Mouse (Mus musculus) heart, embryonic 14.5 days (tissue): ENCODE measurements around the gene Sgo1. TPM values are rescaled to one million over a fixed set of nuclear protein-coding genes. Genes with fewer than 3 reads are reported as not detected.

ENCODE experiments used
- ATAC-seq: fragments of 200-750 bp; cut with Nextera tagmentation; 2 replicates; pipeline ENCODE4 v1.8.0; 2017; ENCODE audit warnings: low read depth, moderate TSS enrichment; ENCODE audit not compliant: insufficient number of reproducible peaks, insufficient read depth, low FRiP score
- H3K27ac ChIP-seq, 2 experiments: fragments of 200-500 bp in 1 of 2; fragments of 300-500 bp in 1 of 2; sonication (generic) in 1 of 2; replicated peaks in 1 of 2; 2 replicates each; pipeline ENCODE4 v1.5.1; 2012 to 2014; ENCODE audit warnings: low read depth in 2 of 2, low read length in 2 of 2, control low read depth in 1 of 2, mild to moderate bottlenecking in 1 of 2, mixed read lengths in 1 of 2; ENCODE audit not compliant: control insufficient read depth in 1 of 2, insufficient read depth in 1 of 2
- H3K27me3 ChIP-seq: fragments of 300-500 bp; sonication (generic); 2 replicates; pipeline ENCODE4 v1.6.1; 2014; ENCODE audit warnings: mild to moderate bottlenecking, low read length, control low read depth; ENCODE audit not compliant: control insufficient read depth, insufficient read depth
- H3K36me3 ChIP-seq: fragments of 300-500 bp; sonication (generic); 2 replicates; pipeline ENCODE4 v1.6.1; 2014; ENCODE audit warnings: mild to moderate bottlenecking, control low read depth, low read length, mixed read lengths; ENCODE audit not compliant: control insufficient read depth, insufficient read depth
- H3K4me1 ChIP-seq, 2 experiments: fragments of 200-500 bp in 1 of 2; fragments of 300-500 bp in 1 of 2; sonication (generic) in 1 of 2; 2 replicates each; pipeline ENCODE4 v1.6.1; 2012 to 2014; ENCODE audit warnings: low read length in 2 of 2, control low read depth in 1 of 2, mixed read lengths in 1 of 2; ENCODE audit not compliant: control insufficient read depth in 2 of 2, insufficient read depth in 2 of 2
- H3K4me2 ChIP-seq: fragments of 300-500 bp; sonication (generic); 2 replicates; pipeline ENCODE4 v1.6.1; 2014; ENCODE audit warnings: mild to moderate bottlenecking, low read length
- H3K4me3 ChIP-seq, 2 experiments: fragments of 200-500 bp in 1 of 2; fragments of 300-500 bp in 1 of 2; sonication (generic) in 1 of 2; 2 replicates each; pipeline ENCODE4 v1.5.1; 2012 to 2014; ENCODE audit warnings: low read length in 2 of 2, mild to moderate bottlenecking in 2 of 2, control low read depth in 1 of 2, low read depth in 1 of 2, moderate library complexity in 1 of 2; ENCODE audit not compliant: control insufficient read depth in 1 of 2, insufficient read depth in 1 of 2
- H3K9ac ChIP-seq: fragments of 300-500 bp; sonication (generic); 2 replicates; pipeline ENCODE4 v1.6.1; 2014; ENCODE audit warnings: mild to moderate bottlenecking, low read length
- H3K9me3 ChIP-seq: fragments of 300-500 bp; sonication (generic); 2 replicates; pipeline ENCODE4 v1.6.1; 2016; ENCODE audit warnings: low read length, control low read depth; ENCODE audit not compliant: control insufficient read depth
- WGBS: fragments of 180-500 bp; shearing (Covaris S2); extraction: QIAGEN DNeasy Blood & Tissue Kit; methylation state at CpG from one replicate; pipeline ENCODE4 v1.1.7; 2014; 5-methylcytosine and 5-hydroxymethylcytosine counted together
- polyA plus RNA-seq: library from polyadenylated mRNA; unstranded; fragments of >200 nt; fragmentation: Nextera tagmentation; extraction: Ambion mirVana; gene quantifications from 2 replicates; pipeline ENCODE4 v1.2.1, GENCODE M21; 2014

Sgo1 gene
- polyA plus RNA-seq, 1 experiment from 2014 or later: 21.1 TPM

DNA sequence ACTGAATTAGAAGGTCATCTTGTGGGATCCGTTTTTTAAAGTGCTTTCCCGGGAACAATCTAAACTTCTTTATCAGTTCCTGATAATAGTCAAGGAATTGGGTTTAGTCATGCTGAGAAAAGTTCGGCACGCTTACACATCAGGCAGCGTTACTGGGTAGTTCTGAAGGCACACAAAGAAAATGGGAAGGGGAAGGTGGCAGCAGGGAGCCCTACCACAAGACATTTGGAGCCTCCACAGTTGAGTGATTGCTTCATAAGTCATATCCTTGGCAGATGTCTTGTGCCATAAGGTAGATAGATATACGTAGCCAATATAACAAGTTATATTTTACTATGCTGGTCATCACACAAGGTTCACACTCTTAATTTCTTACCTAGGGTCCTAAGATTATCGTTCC is 813 bp upstream of the Sgo1 start:
- 19% methylated on average over 7 of the region's 7 CpGs for WGBS
- H3K4me3 ChIP-seq: peak overlapping the region; percentile 68 to 78
- peak overlapping the region; percentile 76 for H3K4me2 ChIP-seq
- peak overlapping the region; percentile 84 for H3K9ac ChIP-seq
- H3K27ac ChIP-seq: peak overlapping the region; percentile 98 to 100
- H3K36me3 ChIP-seq: peaks cover 21% of the 10 kb centered on the region
- no peaks in the 10 kb centered on the region for H3K27me3 ChIP-seq
- H3K9me3 ChIP-seq: no peaks in the 10 kb centered on the region
- no peak for ATAC-seq
- peaks cover 0 to 13% of the 10 kb centered on the region in 2 experiments; a peak in 1 of 4 replicates for H3K4me1 ChIP-seq

DNA sequence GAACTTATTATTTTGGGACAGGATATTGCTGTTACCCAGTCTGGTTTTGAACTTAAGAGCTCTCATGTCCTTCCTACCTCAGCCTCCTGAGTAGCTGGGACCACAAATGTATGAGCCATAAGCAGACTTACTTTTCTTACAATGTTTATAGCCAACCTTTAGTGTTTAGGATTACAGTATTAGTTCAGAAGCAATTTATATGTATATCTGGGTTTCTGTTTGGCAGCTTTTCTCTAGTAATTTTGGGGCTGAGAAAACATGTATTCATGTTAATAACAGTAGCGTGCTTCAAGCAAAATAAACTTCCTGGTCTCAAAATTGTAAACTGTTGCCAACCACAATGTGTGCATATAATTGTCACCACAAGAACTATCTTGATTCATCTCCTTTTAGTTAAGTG is 812 bp downstream of the Sgo1 start:
- peak overlapping the region; percentile 82 for H3K9ac ChIP-seq
- ATAC-seq: no peak
- H3K4me1 ChIP-seq: peaks cover 0 to 13% of the 10 kb centered on the region in 2 experiments; a peak in 1 of 4 replicates
- H3K4me3 ChIP-seq: peak overlapping the region in 1 of 2 experiments; percentile 68; a peak in 2 of 4 replicates
- peaks cover 31% of the 10 kb centered on the region for H3K36me3 ChIP-seq
- H3K9me3 ChIP-seq: no peaks in the 10 kb centered on the region
- H3K27ac ChIP-seq: no peak overlapping the region
- WGBS: 15% methylated on average over 1 of the region's 1 CpGs
- no peaks in the 10 kb centered on the region for H3K27me3 ChIP-seq
- peak overlapping the region; percentile 76 for H3K4me2 ChIP-seq

GRCm38 (mm10) chr17:53678716-53679115 is 10.4 kb downstream of the Sgo1 start:
- Histone ChIP-seq H3K4me1 (no peaks in the 10 kb centered on the region), H3K4me2 (no peak overlapping the region), H3K4me3 (no peak overlapping the region), H3K27ac (no peak overlapping the region), H3K36me3 (peaks cover 89% of the 10 kb centered on the region), H3K27me3 (no peaks in the 10 kb centered on the region), H3K9me3 (no peaks in the 10 kb centered on the region), H3K9ac (no peak overlapping the region)
- WGBS: 70% methylated on average over 8 of the region's 8 CpGs
- ATAC-seq: no peak; the same call in 1 of the 2 replicates

- H3K36me3 ChIP-seq: peaks cover 88% of the 10 kb centered on the region
Measured at GRCm38 (mm10) chr17:53670453-53670852, 18.7 kb downstream of the Sgo1 start.

DNA sequence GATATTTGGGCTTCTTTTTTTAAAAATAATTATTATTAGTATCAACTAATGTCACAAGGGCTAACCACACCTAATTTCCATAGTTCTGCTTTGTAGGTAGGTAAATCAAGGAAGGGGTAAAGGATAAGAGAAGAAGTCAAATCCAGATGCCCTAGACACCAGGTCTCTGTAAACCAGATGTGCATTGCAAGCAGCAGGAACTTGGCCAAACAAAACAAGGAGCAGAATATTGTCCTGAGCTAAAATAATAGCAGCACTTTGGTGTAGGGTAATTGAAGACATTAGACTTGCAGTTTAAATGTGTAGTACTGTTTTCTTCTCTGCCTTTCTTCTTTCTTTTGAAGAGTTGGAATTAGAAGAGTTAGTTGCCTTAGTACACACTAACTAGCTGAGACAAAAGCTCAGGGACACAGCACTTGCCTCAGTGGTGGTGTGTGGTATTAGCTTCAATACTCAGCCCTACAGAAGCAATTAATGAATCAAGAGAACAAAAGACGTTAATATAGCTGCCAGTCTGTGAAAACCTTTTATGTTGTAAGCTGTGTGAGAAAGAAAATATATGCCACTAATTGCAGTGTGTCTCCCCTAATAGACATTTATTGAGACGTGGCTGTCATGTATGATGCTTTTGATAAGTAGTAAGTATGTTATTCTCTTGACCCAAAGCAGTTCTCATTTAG is 24.3 kb downstream of the Sgo1 start:
- ATAC-seq: no peak
- WGBS: 88% methylated on average over 2 of the region's 2 CpGs
- no peak overlapping the region for H3K4me3 ChIP-seq
- H3K27ac ChIP-seq: no peak overlapping the region
- no peak overlapping the region for H3K9ac ChIP-seq
- H3K9me3 ChIP-seq: no peaks in the 10 kb centered on the region
- no peaks in the 10 kb centered on the region for H3K27me3 ChIP-seq
- H3K36me3 ChIP-seq: peaks cover 83% of the 10 kb centered on the region
- H3K4me1 ChIP-seq: peaks cover 0 to 7% of the 10 kb centered on the region in 2 experiments; a peak in 1 of 4 replicates
- no peak overlapping the region for H3K4me2 ChIP-seq

More at GRCm38 (mm10) chr17:53670453-53670852, 18.7 kb downstream of the Sgo1 start:
- no peaks in the 10 kb centered on the region for H3K9me3 ChIP-seq
- no peak overlapping the region for H3K9ac ChIP-seq
- 89% methylated on average over 8 of the region's 8 CpGs for WGBS
- H3K27me3 ChIP-seq: no peaks in the 10 kb centered on the region
- H3K4me2 ChIP-seq: no peak overlapping the region
- H3K4me3 ChIP-seq: no peak overlapping the region
- no peak for ATAC-seq
- H3K27ac ChIP-seq: no peak overlapping the region
- no peaks in the 10 kb centered on the region for H3K4me1 ChIP-seq

DNA sequence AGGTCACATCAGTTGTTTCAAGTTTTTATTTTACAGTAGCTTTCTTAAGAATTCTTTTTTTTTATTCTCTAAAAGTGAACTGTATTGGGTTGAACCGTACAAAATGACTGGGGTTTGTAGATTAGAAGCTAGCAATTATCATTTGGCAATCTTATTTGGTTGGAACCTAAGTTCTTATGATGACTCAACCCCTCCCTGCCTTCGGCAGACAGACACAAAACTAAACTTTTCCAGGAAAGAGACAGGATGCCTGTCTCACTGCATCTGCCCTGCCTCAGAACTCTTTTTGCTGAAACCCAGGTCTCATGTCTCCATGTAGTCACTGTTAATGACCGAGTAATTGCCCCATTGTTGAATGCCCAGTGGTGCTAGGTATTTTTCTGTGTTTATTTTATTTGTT is 24.9 kb downstream of the Sgo1 start:
- H3K36me3 ChIP-seq: peaks cover 80% of the 10 kb centered on the region
- WGBS: 72% methylated on average over 3 of the region's 3 CpGs
- no peak for ATAC-seq

GRCm38 (mm10) chr17:53661056-53661840 is 27.9 kb downstream of the Sgo1 start:
- H3K4me2 ChIP-seq: no peak overlapping the region
- no peaks in the 10 kb centered on the region for H3K27me3 ChIP-seq
- WGBS: 32% methylated on average over 6 of the region's 6 CpGs
- no peaks in the 10 kb centered on the region for H3K9me3 ChIP-seq
- no peak overlapping the region for H3K4me3 ChIP-seq
- no peak overlapping the region for H3K9ac ChIP-seq
- peak overlapping the region in 1 of 2 experiments; percentile 47; a peak in 2 of 4 replicates for H3K27ac ChIP-seq
- peaks cover 0 to 7% of the 10 kb centered on the region in 2 experiments; a peak in 1 of 4 replicates for H3K4me1 ChIP-seq
- H3K36me3 ChIP-seq: peaks cover 75% of the 10 kb centered on the region
- peak; percentile 39 for ATAC-seq

More for the DNA sequence above, 24.9 kb downstream of the Sgo1 start:
- H3K9me3 ChIP-seq: no peaks in the 10 kb centered on the region
- H3K4me1 ChIP-seq: peaks cover 0 to 7% of the 10 kb centered on the region in 2 experiments; a peak in 1 of 4 replicates
- no peak overlapping the region for H3K4me2 ChIP-seq
- no peak overlapping the region for H3K9ac ChIP-seq
- no peaks in the 10 kb centered on the region for H3K27me3 ChIP-seq
- H3K27ac ChIP-seq: no peak overlapping the region
- no peak overlapping the region for H3K4me3 ChIP-seq
